Mouse (Mus musculus): Measurements from ENCODE around the gene Gm815.

DNA sequence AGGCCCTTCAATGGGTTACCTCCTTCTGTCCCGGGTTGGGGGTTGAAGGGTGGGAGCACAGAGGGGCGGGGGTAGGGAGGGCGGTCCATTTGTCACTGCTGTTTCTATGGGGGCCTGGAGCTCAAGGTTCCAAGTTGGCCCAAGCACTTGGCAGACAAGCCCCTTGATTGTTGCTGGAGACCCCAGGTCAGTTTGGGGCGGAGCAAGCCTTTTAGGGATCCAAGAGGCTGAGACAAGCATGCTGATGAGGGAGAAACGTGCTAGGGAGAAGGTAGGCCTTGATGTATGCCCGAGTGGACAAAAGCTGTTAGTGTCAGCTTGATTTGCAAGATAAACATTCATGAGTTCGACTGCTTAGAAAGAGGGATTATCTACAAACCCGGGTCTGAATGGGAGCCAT lies 40.9 kb upstream of the Gm815 start:
- TF ChIP-seq CTCF (IDR thresholded peaks at IDR 0.05; ENCODE audit: borderline replicate concordance, insufficient read depth, low read depth, low read length) = no peak
- no peak for TF ChIP-seq POLR2A (IDR thresholded peaks at IDR 0.05; ENCODE audit: borderline replicate concordance, insufficient read depth, low read length)

All from cerebellum, adult 2 months (tissue).